Mouse (Mus musculus) testis, adult 2 months (tissue): ENCODE measurements around the gene Zfp46. TPM values are rescaled to one million over a fixed set of nuclear protein-coding genes. Genes with fewer than 3 reads are reported as not detected.

Experiments used
- H3K27ac ChIP-seq: fragments of 200-500 bp; 2 replicates; pipeline ENCODE4 v1.5.1; 2012; ENCODE audit warnings: low read depth, low read length; ENCODE audit not compliant: control insufficient read depth, insufficient read depth
- H3K27me3 ChIP-seq: fragments of 200-500 bp; 2 replicates; pipeline ENCODE4 v1.6.1; 2012; ENCODE audit warnings: mild to moderate bottlenecking, low read length, moderate library complexity; ENCODE audit not compliant: control insufficient read depth, insufficient read depth
- H3K36me3 ChIP-seq: fragments of 200-500 bp; 2 replicates; pipeline ENCODE4 v1.6.1; 2012; ENCODE audit warnings: mild to moderate bottlenecking, low read length; ENCODE audit not compliant: control insufficient read depth, insufficient read depth
- H3K4me1 ChIP-seq: fragments of 200-500 bp; 2 replicates; pipeline ENCODE4 v1.6.1; 2012; ENCODE audit warnings: low read length; ENCODE audit not compliant: control insufficient read depth, insufficient read depth
- H3K4me3 ChIP-seq: fragments of 200-500 bp; 2 replicates; pipeline ENCODE4 v1.5.1; 2012; ENCODE audit warnings: low read depth, mild to moderate bottlenecking, low read length, moderate library complexity, mixed read lengths; ENCODE audit not compliant: control insufficient read depth
- CTCF ChIP-seq: fragments of 200-500 bp; IDR thresholded peaks from 2 replicates; pipeline ENCODE4 v1.5.1; 2012; ENCODE audit warnings: low read depth, mild to moderate bottlenecking, inconsistent platforms, low read length, moderate library complexity; ENCODE audit not compliant: control insufficient read depth, insufficient read depth, insufficient replicate concordance
- POLR2A ChIP-seq: fragments of 200-500 bp; IDR thresholded peaks from 2 replicates; pipeline ENCODE4 v1.6.1; 2012; ENCODE audit warnings: low read depth, mild to moderate bottlenecking, inconsistent platforms, low read length, moderate library complexity; ENCODE audit not compliant: control insufficient read depth
- polyA plus RNA-seq: library from polyadenylated mRNA; depleted of rRNA; stranded (reverse); fragments of >200 nt; gene quantifications from 2 replicates; pipeline ENCODE4 v1.2.3, GENCODE M21; 2012

Gene Zfp46
- polyA plus RNA-seq, 1 experiment: 5.4 TPM

DNA sequence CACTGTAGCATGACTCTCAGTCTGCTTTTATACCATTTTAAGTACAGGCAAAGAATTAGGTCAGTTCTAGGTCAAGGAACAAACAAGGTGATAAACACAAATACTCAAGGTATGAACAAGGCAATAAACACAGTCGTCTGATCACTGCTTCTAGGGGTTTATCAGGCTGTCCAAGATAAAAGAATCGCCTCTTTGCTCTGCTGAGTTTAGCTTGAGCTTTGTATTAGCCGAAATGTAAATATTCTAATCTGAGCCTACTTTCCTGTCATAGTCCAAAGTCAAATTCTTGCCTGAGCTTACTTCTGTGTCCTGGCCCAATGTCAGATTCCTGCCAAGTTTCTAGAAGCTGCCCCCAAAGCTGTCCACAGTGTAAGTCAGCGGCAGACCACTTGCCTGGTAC lies 18.0 kb downstream of the Zfp46 start:
- no peak overlapping the region for H3K4me3 ChIP-seq
- no peak overlapping the region for H3K27ac ChIP-seq
- H3K36me3 ChIP-seq: no peaks in the 10 kb centered on the region
- no peaks in the 10 kb centered on the region for H3K4me1 ChIP-seq
- TF ChIP-seq POLR2A (no peak), CTCF (no peak)
- no peaks in the 10 kb centered on the region for H3K27me3 ChIP-seq

DNA sequence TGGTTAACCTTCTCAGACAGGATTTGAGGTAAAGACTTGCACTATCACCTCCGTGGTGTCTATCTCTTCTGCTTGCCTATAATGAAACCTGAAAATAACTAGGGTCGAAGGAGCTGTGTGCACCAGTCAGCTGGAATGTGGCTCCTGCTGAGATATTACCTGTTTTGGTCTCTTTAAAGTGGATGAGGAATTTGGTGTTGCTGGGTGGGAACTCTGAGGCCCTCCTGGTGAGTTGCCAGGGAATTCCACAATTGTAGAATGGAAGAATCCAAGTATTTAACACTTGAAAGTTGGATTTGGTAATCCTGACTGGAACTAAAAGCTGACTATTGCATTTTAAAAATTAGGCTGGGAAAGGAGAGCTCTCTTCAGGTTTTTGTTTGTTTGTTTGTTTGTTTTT lies 19.7 kb downstream of the Zfp46 start:
- Histone ChIP-seq H3K4me3 (no peak overlapping the region), H3K36me3 (no peaks in the 10 kb centered on the region), H3K27ac (no peak overlapping the region), H3K27me3 (no peaks in the 10 kb centered on the region), H3K4me1 (no peaks in the 10 kb centered on the region; the same call in 1 of the 2 replicates)
- TF ChIP-seq POLR2A (no peak), CTCF (no peak)

DNA sequence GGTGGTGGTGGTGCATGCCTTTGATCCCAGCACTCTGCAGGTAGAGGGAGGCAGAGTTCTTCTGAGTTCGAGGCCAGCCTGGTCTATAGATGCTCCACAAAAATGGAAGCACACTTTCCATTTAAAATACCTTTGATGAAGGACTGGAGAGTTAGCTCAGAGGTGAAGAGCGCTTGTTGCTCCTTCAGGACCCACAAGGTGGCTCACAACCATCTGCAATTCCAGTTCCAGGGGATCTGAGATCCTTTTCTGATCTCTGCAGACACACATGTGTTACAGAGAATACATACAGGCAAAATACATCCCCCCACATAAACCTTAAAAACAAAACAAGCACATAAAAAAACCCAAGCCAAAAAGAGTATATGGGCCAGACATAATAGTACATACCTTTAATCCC lies 23.9 kb downstream of the Zfp46 start:
- TF ChIP-seq CTCF (no peak), POLR2A (no peak)
- Histone ChIP-seq H3K27ac (no peak overlapping the region), H3K36me3 (no peaks in the 10 kb centered on the region), H3K27me3 (no peaks in the 10 kb centered on the region), H3K4me3 (no peak overlapping the region), H3K4me1 (peaks cover 3% of the 10 kb centered on the region)

DNA sequence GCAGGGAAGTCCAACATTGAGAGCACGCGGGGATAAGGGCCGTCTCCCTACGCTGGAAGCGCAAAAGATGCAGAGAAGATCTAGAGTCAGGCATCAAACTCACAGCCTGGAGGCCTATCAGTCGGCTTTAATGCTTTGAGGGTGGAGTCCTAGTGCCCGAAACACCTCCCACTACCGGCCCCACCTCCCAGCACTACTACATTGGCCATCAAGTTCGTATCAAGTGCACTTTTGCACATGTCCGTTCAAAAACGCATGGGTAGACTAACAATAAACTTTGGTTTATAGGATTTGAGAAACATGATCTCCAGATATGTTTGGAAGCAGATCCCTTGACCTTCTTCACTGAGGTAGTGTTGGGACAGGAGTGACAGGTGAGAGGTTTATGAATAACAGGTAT lies 25.3 kb downstream of the Zfp46 start:
- no peak for TF ChIP-seq POLR2A
- no peak for TF ChIP-seq CTCF

DNA sequence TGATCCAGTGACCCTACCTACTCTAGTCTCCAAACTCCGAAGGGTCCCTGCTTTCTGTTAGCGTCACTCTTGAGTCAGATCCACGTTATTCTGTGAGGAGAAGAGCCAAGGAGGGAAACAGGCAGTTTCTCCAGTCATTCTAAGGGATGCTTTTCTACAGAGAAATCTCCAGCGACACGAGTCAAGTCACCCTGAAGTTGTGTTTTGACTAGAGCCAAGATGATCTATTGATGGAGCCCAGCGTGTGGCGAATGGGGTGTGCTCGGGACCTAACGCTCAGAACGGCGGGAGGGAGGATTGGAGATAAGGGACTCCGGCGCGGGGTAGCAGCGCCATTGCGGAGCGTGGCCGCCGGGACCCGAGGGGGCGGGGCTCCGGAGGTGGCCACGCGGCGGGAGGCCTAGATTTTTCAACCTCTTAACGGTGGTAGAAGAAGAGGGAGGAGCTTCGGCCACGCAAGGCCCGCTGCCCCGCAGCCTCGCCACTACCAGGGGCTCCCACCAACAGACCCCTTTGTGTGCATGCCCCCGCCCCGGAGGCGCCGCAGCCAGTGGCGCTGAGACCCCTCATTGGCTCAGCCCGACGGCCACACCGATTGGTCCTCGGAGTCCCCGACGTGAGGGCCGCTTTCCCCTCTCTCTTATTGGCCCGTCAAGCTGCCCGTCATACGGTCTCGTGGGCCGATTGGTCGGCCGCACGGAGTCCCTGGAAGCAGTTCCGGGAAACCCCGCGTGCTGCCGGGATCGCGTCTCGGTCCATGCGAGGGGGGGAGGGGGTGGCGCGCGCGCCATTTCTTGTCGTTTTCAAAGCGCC lies 26.0 kb downstream of the Zfp46 start, which contains the start of gene Hnrnpr:
Hnrnpr (plus strand) TSS at position 714 of the 813 bp plus-strand sequence.
- Histone ChIP-seq H3K36me3 (no peaks in the 10 kb centered on the region), H3K27me3 (no peaks in the 10 kb centered on the region), H3K4me3 (peak within 1 kb of the TSS; percentile 93), H3K27ac (peak within 1 kb of the TSS; percentile 94), H3K4me1 (peaks cover 3% of the 10 kb centered on the region)
- peak; percentile 72 for TF ChIP-seq POLR2A
- TF ChIP-seq CTCF: no peak

More for the DNA sequence above, 25.3 kb downstream of the Zfp46 start:
- no peaks in the 10 kb centered on the region for H3K36me3 ChIP-seq
- peaks cover 3% of the 10 kb centered on the region for H3K4me1 ChIP-seq
- H3K27me3 ChIP-seq: no peaks in the 10 kb centered on the region
- H3K27ac ChIP-seq: peak overlapping the region; percentile 94
- H3K4me3 ChIP-seq: peak overlapping the region; percentile 91

DNA sequence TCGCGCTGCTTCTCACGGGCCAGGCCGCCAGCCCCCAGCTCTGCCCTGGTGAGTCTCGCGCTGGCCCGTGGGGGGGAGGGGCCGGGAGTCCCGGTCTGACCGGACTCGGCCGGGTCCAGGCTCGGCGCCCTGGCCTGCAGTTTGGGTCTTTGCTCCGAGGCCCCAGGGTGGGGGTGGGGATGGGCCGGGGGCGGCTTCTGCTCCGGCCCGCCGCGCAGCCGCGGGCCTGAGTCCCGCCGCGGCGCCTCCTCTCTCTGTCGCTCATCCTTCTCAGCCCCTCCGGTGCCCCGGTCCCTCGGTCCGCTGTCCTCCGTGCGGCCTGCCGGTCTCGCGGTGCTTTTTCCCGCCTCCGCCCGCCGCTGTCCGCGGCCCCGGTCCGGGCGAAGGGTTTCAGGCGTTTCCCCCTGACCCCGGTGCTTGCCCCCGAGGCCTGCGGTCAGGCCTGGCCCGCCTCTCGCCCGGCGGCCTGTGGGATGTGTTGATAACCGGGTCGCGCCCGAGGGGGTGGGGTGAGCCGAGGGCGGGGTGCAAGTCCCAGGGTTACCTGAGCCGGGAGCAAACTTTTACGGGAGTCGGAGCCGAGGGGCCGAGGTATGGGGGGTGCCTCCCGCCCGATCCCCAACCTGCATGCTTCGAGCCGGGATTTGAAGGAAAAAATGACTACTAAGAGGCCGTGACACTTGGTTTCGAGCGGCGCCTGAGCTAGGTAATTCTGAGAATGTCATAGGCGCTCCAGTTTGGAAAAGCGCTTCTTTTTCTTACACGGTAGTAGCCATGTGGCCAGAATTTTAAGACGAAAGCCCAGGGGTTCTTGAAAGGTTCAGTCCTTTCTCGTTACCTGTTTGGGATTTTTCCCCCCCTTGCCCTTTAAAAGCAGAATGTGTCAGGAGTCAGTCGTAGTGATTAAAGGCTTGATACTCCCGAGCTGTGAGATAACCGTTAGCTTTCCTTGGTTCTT lies 26.8 kb downstream of the Zfp46 start:
- TF ChIP-seq CTCF (no peak), POLR2A (no peak; the same call in none of the 2 replicates)
- Histone ChIP-seq H3K4me1 (peaks cover 3% of the 10 kb centered on the region), H3K36me3 (no peaks in the 10 kb centered on the region), H3K27ac (peak overlapping the region; percentile 91), H3K27me3 (no peaks in the 10 kb centered on the region), H3K4me3 (peak overlapping the region; percentile 93)

DNA sequence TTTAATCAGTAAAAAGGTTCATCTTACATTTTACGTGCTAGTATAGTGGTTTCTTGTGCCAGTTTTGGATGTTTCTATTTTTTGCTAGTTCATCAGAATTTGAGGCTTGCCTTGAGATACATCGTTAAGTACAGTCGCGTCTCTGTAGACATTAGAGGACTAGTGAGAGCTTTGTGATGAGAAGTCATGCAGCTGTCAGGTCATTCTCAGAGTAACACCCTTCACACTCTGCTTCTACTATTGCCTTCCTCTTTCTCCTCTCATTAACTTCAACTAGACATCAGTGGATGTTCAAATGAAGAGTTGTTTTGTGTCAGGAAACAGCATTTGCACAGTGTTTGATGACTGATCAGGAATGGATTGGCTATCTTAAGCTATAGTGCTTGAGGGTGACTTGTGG lies 28.1 kb downstream of the Zfp46 start:
- Histone ChIP-seq H3K36me3 (no peaks in the 10 kb centered on the region), H3K4me3 (peak overlapping the region; percentile 46; the same call in 1 of the 2 replicates), H3K27me3 (no peaks in the 10 kb centered on the region), H3K4me1 (peaks cover 3% of the 10 kb centered on the region), H3K27ac (peak overlapping the region; percentile 55; the same call in 1 of the 2 replicates)
- TF ChIP-seq CTCF (no peak), POLR2A (no peak)
